Mouse (Mus musculus) olfactory bulb, adult 2 months (tissue): ENCODE results near the gene Krt79.

ENCODE experiments used
- CTCF ChIP-seq: fragments of 200-500 bp; IDR thresholded peaks from 2 replicates; pipeline ENCODE4 v1.5.1; 2012; ENCODE audit warnings: low read depth, mild to moderate bottlenecking, low read length, moderate library complexity; ENCODE audit not compliant: insufficient read depth
- POLR2A ChIP-seq: fragments of 200-500 bp; IDR thresholded peaks from 2 replicates; pipeline ENCODE4 v1.6.1; 2012; ENCODE audit warnings: mild to moderate bottlenecking, low read depth, low read length, moderate library complexity; ENCODE audit not compliant: insufficient read depth

DNA sequence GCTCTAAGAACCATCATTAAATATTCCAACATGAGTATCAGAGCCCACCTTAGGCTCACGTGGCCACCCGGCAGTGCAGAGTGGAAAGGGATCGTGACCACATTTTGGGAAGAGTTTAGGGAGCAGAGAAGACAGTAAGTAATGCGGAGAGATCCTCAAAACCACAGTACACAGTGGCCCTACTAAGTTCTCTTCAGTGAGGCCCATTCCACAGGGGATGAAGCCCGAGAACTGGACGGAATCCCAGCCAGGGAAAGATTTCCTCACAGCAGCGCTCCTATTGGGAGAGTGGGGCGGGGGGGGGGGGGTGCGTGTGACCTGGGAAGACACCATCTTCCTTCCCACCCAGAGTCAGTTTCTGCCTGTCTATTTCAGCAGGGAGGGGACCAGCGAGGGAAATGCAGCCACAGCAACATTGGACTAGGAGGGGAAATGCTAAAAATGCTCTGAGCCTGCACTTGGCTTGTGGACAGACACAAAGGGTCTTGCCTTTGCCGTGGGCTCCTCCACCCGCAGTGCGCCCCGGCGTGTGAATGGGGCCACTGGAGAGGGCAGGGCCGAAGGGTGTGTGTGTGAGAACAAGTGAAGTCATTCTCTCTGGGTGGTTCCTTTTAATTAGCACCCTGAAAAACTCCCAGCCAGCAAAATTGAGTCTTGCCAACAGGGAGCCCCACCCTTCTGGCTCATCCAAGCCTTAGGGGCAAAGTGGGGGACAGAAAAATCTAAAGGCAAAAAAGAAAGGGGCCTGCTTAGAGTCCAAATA is 34.1 kb upstream of the Krt79 start:
- TF ChIP-seq CTCF (no peak), POLR2A (no peak)
